Mouse (Mus musculus) right cerebral cortex, postnatal 4 days (tissue): ENCODE results near the gene Kmo.

ENCODE experiments used
- DNase-seq: peaks from one replicate; pipeline ENCODE4 v3.0.0-alpha.2; 2022

Kmo gene

DNA sequence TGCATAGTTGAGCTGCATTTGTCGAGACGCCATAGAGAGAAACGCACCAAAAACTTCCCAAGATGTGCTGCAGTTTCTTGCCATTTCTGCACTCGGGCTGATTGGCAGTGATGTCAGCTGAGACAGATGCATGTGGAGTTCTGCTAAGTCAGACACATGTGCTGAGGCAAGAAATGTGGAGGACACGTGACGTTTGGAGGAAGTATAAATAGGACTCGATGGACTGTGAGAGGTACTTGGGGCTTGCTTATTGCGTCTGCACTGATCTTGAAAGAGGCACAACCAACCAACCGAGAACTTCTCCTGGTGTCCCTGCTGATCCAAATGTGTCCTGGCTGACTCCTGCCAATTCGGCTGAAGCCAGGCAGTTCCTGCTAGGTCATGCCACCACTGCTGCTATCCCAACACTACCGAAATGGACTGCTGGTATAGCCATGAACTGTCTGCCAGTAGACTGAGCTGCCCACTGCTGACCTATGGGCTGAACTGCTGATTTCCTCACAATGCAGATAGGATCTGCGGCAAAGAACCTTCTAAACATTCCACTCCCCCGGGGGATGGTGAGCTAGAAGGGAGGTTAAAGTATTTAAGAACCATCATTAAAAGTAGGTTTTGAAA is at the start of gene Kmo:
Gene Kmo, plus strand, starts transcription at position 568 of the 618 bp plus-strand sequence.
- DNase-seq, result no peak

- no peak for DNase-seq
Measured at GRCm38 (mm10) chr1:175574129-175574528, 46.1 kb upstream of the Kmo start.

DNA sequence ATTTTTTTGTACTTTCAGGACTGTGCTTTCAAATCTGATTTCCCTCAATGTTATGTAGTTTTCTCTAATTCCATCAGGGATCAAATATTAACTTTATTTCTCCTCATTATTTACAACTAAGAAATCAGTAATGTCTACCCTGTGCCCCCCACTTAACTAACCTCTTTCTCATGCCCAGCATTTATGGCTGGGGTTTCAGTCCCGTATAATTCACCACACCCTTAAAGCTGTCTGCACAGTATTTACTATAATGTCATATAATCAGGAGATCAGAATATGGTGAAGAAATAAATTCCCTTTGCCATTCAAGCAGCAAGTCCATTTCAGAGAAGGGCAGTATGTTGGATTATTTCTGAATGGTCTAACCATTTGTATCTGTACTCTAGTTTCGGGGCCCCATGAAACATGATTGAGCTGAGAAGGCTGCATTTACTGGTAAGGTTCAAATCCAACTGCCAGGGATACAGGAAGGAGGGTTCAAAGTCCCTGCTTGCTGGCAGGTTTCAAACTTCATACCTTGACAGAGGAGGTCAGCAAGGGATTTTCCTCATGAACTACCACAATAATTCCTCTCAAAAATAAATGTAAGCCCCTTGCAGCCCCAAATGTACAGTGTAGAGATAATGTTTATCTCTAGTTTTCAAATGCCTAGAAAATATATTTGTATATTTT is 41.6 kb upstream of the Kmo start:
- DNase-seq, result no peak

DNA sequence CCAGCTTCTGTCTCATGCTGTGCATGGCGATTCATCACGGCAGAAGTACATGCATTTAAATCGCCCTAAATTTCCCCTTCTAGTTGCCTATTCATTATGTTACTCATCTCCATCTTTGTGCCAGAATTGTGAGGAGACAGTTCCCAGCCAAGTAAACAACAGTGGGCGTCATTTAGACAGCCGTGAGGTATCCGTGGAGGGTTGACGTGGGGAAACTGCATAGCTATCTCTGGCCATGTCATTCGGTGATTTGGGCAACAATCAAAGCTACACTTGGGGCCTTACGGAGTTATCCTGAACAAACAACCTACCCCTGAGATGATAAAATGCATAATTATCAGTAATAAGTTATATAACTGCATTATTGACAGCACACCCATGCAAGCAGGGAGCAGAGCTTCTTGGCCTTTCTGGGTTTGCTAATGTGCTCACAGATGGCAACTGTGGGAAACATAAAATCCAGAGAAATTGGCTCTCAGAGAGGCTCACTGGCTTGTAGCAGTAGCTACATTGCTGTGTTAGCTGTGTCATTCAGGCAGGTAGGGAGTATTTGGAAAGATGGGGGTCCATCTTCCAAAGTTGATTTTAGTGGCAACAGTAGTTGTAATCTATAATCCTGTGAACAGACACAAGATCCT is 40.5 kb upstream of the Kmo start:
- no peak for DNase-seq

DNA sequence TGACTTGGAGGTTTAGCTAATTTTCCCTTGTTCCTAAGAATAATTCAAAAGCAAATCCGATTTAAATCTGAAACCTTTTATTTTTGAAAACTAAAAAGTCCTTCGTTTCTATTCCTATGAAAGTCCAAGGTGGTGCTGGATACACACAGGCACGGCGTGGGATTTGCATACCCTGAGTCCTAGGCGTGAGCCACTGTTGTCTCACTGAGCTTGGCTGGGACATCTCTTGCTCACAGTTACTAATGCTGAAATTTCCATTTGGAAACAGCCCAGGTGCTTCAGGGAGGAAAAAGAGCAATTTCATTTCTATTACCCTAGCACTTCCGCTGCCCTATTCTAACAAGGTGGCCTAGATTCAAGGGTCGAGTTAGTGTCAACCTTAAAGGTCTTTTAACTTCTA is 39.8 kb upstream of the Kmo start:
- DNase-seq, result no peak

- no peak for DNase-seq
Measured at GRCm38 (mm10) chr1:175582799-175583198, 37.4 kb upstream of the Kmo start.

GRCm38 (mm10) chr1:175585267-175585666 is 34.9 kb upstream of the Kmo start:
- DNase-seq, result no peak

- DNase-seq, result no peak
Measured at GRCm38 (mm10) chr1:175586656-175587055, 33.5 kb upstream of the Kmo start.

GRCm38 (mm10) chr1:175592832-175593231 is 27.3 kb upstream of the Kmo start:
- DNase-seq, result no peak

- no peak for DNase-seq
Measured at GRCm38 (mm10) chr1:175602231-175602630, 17.9 kb upstream of the Kmo start.

- peak; percentile 25 for DNase-seq
Measured at GRCm38 (mm10) chr1:175603390-175603789, 16.8 kb upstream of the Kmo start.

DNA sequence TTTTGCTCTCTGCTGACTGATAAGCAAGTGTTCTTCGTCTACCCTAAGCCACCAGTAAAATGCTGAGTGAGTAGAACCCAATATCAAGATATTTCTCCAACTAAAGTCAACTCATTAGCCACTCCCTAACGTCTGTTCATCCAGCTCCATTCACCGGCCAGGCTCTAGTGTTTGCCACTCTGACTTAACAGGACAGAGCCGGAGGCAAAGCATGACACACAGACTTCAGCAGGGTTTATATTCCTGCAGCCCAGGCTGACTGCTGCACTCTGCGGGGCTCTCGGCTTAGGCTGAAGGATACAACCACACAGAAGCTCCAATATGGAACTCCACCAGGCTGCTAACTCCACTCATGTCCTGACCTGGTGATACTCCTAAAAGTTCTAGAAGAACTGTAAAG is 12.9 kb upstream of the Kmo start:
- DNase-seq, result no peak

GRCm38 (mm10) chr1:175607838-175608585 is 12.2 kb upstream of the Kmo start:
- no peak for DNase-seq

GRCm38 (mm10) chr1:175608708-175609107 is 11.5 kb upstream of the Kmo start:
- DNase-seq, result no peak

DNA sequence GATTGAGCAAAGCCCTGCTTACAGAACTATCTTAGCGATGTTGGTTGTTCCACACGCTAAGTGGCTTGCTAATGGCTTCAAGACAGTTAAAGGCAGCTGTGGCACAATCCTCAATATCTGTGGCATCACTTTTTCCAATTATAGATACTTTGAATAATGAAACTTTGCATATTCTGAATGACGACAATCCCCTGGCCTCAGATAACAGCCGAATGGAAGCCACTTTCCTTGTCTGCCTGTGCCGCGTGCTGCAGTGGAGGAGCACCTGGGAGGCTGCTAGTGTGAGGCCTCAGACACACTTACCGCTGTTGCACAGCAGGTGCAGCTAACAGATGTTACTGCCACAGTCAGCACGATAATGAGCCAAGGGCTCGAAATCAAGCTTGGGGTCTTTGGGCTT is 5.2 kb upstream of the Kmo start:
- no peak for DNase-seq

GRCm38 (mm10) chr1:175623656-175624055 is 3.5 kb downstream of the Kmo start:
- DNase-seq, result no peak

DNA sequence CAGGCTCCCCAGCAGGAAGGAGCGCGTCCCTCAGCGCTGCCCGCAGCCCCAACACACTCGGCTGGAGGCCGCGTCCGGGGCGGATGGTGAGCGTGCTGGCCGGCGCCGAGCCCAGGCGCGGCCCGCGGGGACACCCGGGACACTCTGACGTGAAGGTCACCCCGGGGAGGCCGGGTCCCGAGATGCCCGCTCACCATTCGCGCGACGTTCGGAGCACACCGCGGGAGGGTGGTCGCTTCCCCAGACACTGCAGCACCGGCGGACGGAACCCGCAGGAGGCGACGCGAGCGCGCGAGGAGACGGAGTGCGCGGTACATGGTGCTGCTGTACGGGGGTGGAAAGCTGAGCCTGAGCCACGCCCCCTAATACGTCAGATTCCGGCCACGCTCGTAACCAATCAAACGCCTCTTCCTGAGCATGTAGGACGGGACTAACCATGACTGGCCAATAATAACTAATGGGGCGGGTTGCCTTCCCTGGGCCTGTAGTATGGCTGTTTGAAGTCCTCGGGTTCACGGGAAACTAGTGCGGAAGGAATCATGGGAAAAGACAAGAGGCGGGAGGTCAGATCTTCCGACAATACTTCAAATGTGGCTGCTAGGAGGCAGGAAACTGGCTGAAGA is 5.2 kb downstream of the Kmo start, which contains the start of gene Fh1:
Gene Fh1, minus strand, starts transcription at position 379 of the 623 bp plus-strand sequence.
- DNase-seq, result peak; percentile 88

- no peak for DNase-seq
Measured at GRCm38 (mm10) chr1:175625990-175626692, 6.0 kb downstream of the Kmo start.

GRCm38 (mm10) chr1:175629248-175629647 is 9.1 kb downstream of the Kmo start:
- no peak for DNase-seq

- no peak for DNase-seq
Measured at GRCm38 (mm10) chr1:175630345-175630744, 10.2 kb downstream of the Kmo start.

DNA sequence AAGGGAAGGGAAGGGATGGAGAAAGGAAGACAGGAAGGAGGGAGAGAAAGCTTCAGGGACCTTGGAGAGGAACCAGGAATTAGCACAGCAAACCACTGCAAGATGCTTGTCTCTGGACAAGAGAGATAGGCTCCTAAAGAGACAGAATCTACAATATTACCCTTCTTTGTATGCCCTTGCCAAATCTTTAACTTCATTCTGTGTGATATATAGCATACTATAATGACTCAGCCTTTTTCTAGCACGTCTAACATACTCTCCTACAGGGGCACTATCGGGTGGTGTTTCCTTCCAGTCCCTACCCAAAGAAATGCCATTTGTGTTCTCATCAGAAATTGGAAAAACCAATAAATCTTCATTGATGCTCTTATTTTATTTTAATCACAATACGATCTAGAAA is 10.9 kb downstream of the Kmo start:
- no peak for DNase-seq

DNA sequence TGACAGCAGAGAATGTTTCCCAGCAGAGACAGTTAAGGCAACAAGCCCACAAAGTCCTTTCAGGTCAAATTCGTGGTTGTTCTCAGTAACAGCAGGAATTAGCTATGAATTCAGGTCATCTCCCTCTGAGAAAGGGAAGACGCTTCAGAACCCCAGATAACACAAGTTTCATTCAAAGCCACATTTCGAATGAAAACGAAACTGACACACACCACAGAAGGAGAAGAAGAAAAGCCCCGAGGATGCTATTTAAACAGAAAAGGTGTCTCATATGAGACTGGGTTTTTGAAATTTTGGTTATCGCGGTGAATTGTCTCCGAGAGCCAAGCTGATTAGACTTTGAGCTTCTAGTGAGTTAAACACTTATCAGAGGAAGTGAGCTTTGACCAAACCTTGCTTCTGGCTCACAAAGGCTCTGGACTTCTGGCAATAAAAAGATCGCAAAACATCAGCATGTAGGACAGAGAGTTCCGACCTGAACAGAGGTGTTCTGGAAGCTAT is 11.6 kb downstream of the Kmo start:
- DNase-seq, result no peak
